Mouse (Mus musculus) E14TG2a.4 (cell line): ENCODE measurements around the gene A830018L16Rik.

Experiments
- H3K27me3 ChIP-seq: 2 replicates; pipeline ENCODE4 v1.6.1; 2014; ENCODE audit warnings: low read length, control low read depth; ENCODE audit not compliant: insufficient read depth
- H3K36me3 ChIP-seq: 2 replicates; pipeline ENCODE4 v1.6.1; 2014; ENCODE audit warnings: low read length, control low read depth; ENCODE audit not compliant: insufficient read depth
- H3K4me1 ChIP-seq: replicated peaks from 2 replicates; pipeline ENCODE4 v1.6.1; 2014; ENCODE audit warnings: low read depth, low read length, control low read depth
- H3K4me3 ChIP-seq: replicated peaks from 2 replicates; pipeline ENCODE4 v1.5.1; 2014; ENCODE audit warnings: mild to moderate bottlenecking, low read length
- H3K9me3 ChIP-seq: 2 replicates; pipeline ENCODE4 v1.6.1; 2014; ENCODE audit warnings: low read length, control low read depth
- CTCF ChIP-seq: conservative IDR thresholded peaks from 2 replicates; pipeline ENCODE4 v1.5.1; 2014; ENCODE audit warnings: low read length
- NANOG ChIP-seq: IDR thresholded peaks from 2 replicates; pipeline ENCODE4 v1.6.1; 2014; ENCODE audit warnings: borderline replicate concordance, low read length, mixed read lengths
- POU5F1 ChIP-seq: IDR thresholded peaks from 2 replicates; pipeline ENCODE4 v1.6.1; 2014; ENCODE audit warnings: low read length, borderline replicate concordance

The A830018L16Rik gene

GRCm38 (mm10) chr1:11413894-11414556 is at the start of gene A830018L16Rik:
Gene A830018L16Rik, plus strand, starts transcription at chr1:11414105.
- Histone ChIP-seq H3K9me3 (no peaks in the 10 kb centered on the region), H3K4me3 (peak within 1 kb of the TSS; percentile 84), H3K4me1 (peaks cover 24% of the 10 kb centered on the region), H3K36me3 (no peaks in the 10 kb centered on the region), H3K27me3 (peaks cover 9% of the 10 kb centered on the region)
- no peak for TF ChIP-seq NANOG
- no peak for TF ChIP-seq CTCF
- TF ChIP-seq POU5F1 = no peak

DNA sequence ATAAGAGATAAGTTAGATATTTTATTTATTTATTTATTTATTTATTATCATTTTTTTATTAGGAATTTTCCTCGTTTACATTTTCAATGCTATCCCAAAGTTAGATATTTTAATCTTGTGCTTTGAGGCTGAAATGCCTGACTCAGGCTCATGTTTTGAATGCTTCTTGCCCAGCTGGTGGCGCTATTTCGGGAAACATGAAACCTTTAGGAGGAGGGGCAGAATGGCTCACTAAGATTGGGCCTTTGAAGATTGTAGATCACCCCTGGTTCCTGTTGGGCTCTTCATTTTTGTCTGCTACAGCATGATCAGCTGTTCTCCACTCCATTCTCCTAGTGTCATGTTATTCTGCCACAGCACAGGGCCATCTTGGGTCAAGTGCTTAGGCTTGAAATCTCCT is 28.1 kb upstream of the A830018L16Rik start:
- no peak overlapping the region for H3K4me3 ChIP-seq
- H3K36me3 ChIP-seq = peaks cover 4% of the 10 kb centered on the region; the same call in 1 of the 2 replicates
- TF ChIP-seq POU5F1 (no peak), NANOG (no peak), CTCF (peak; percentile 46)
- H3K27me3 ChIP-seq = no peaks in the 10 kb centered on the region
- peaks cover 21% of the 10 kb centered on the region for H3K9me3 ChIP-seq
- H3K4me1 ChIP-seq = peaks cover 3% of the 10 kb centered on the region; the same call in 1 of the 2 replicates

GRCm38 (mm10) chr1:11395408-11395807 is 18.5 kb upstream of the A830018L16Rik start:
- H3K27me3 ChIP-seq = no peaks in the 10 kb centered on the region
- peaks cover 27% of the 10 kb centered on the region for H3K4me1 ChIP-seq
- no peak overlapping the region for H3K4me3 ChIP-seq
- H3K9me3 ChIP-seq = peaks cover 48% of the 10 kb centered on the region
- TF ChIP-seq NANOG = peak; percentile 50; the same call in 1 of the 2 replicates
- TF ChIP-seq CTCF = no peak
- peaks cover 25% of the 10 kb centered on the region for H3K36me3 ChIP-seq

GRCm38 (mm10) chr1:11395996-11396736 is 17.7 kb upstream of the A830018L16Rik start:
- Histone ChIP-seq H3K9me3 (peaks cover 42% of the 10 kb centered on the region), H3K4me1 (peaks cover 35% of the 10 kb centered on the region), H3K36me3 (peaks cover 25% of the 10 kb centered on the region), H3K27me3 (no peaks in the 10 kb centered on the region), H3K4me3 (no peak overlapping the region)
- TF ChIP-seq CTCF (no peak), POU5F1 (peak; percentile 33; the same call in 1 of the 2 replicates), NANOG (peak; percentile 44; the same call in 1 of the 2 replicates)

- H3K9me3 ChIP-seq = peaks cover 12% of the 10 kb centered on the region
- H3K4me1 ChIP-seq = peaks cover 40% of the 10 kb centered on the region
- TF ChIP-seq CTCF = no peak
- TF ChIP-seq NANOG = no peak
- TF ChIP-seq POU5F1 = no peak
- 0 out of 2 replicates have a peak overlapping the region, but pooled peaks have one; percentile 10 for H3K4me3 ChIP-seq
- no peaks in the 10 kb centered on the region for H3K36me3 ChIP-seq
- no peaks in the 10 kb centered on the region for H3K27me3 ChIP-seq
Observed at GRCm38 (mm10) chr1:11401159-11401558, 12.7 kb upstream of the A830018L16Rik start.

DNA sequence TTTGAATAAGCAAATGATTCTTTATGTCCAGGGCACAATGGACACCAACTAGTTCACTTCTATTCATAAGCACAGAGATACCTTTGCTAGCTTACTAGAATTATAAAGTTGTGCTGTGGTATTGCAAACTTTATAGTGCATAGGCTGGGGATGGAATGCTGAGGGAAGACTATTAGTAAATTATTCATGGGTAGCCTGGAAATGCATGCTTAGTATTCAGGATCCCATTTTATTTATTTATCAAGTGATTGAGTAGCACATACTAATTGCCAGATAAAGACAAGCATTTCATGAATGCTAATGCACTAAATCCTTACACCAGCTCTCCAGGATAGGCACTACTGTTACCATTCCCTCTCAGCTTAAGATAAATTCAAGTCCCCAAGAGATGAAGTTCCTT is 8.4 kb upstream of the A830018L16Rik start:
- H3K4me1 ChIP-seq = peaks cover 15% of the 10 kb centered on the region
- H3K9me3 ChIP-seq = peaks cover 12% of the 10 kb centered on the region
- no peaks in the 10 kb centered on the region for H3K36me3 ChIP-seq
- no peaks in the 10 kb centered on the region for H3K27me3 ChIP-seq
- TF ChIP-seq POU5F1 (no peak), CTCF (no peak), NANOG (no peak)
- no peak overlapping the region for H3K4me3 ChIP-seq

DNA sequence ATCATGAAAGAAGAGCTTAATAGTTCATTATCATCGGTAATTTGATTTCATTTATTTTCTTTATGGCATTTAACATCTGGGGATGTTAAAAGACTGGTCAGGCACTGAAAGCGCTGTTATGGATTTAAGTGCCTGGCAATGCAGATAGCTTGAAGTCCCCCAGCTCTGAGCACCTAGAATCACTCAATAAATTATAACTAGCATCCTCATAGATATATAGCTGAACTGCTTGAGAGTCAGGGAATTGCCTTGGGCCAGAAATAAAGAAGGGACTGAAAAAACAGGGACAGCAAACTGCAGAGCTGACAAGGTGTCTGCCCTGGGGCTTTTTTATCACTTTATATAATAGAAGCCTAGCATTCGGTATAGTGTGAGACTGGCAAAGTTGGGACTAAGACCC is 7.9 kb upstream of the A830018L16Rik start:
- Histone ChIP-seq H3K4me1 (peaks cover 10% of the 10 kb centered on the region), H3K27me3 (no peaks in the 10 kb centered on the region), H3K36me3 (no peaks in the 10 kb centered on the region), H3K9me3 (peaks cover 12% of the 10 kb centered on the region), H3K4me3 (no peak overlapping the region)
- TF ChIP-seq POU5F1 = no peak
- no peak for TF ChIP-seq CTCF

DNA sequence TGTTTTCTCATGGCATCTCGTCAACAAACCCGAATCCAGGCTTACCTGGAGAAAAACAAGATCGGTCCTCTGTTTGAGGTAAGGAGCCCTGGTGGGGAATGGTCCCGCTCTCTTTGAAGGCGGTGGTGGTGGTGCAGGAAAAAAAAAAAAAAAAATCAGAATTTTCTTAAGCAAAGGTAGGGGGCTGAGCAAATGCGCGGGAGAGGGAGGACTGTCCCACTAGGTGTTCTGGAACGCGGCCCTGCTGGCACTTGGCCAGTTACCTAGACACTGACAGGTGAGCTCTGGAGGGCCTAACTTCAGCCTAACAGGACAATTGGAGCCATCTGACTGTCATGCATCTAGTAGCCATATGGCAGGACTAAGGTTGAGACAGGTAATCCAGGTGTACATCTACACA is 655 bp downstream of the A830018L16Rik start:
- Histone ChIP-seq H3K36me3 (no peaks in the 10 kb centered on the region), H3K4me1 (peaks cover 24% of the 10 kb centered on the region), H3K9me3 (no peaks in the 10 kb centered on the region), H3K4me3 (peak overlapping the region; percentile 84), H3K27me3 (peaks cover 9% of the 10 kb centered on the region)
- TF ChIP-seq CTCF = no peak

- no peak overlapping the region for H3K4me3 ChIP-seq
- no peaks in the 10 kb centered on the region for H3K36me3 ChIP-seq
- TF ChIP-seq CTCF (no peak), POU5F1 (no peak), NANOG (peak; percentile 38; the same call in 1 of the 2 replicates)
- H3K4me1 ChIP-seq = peaks cover 14% of the 10 kb centered on the region
- H3K9me3 ChIP-seq = no peaks in the 10 kb centered on the region
- no peaks in the 10 kb centered on the region for H3K27me3 ChIP-seq
Observed at GRCm38 (mm10) chr1:11427310-11427709, 13.4 kb downstream of the A830018L16Rik start.
